Mouse (Mus musculus) CH12.LX (cell line): Measurements from ENCODE around the gene Lrrc8a.

Experiments
- BHLHE40 ChIP-seq: IDR thresholded peaks from 2 replicates; pipeline ENCODE4 v1.6.1; 2011; ENCODE audit warnings: mild to moderate bottlenecking, low read depth, low read length, improper control_type of control experiment
- CHD2 ChIP-seq: IDR thresholded peaks from 2 replicates; pipeline ENCODE4 v1.6.1; 2011; ENCODE audit warnings: low read length, improper control_type of control experiment
- CTCF ChIP-seq, 2 experiments: IDR thresholded peaks in 1 of 2; conservative IDR thresholded peaks in 1 of 2; 2 replicates each; pipeline ENCODE4 v1.5.1; 2011 to 2012; ENCODE audit warnings: low read depth in 2 of 2, low read length in 2 of 2, improper control_type of control experiment in 1 of 2, inconsistent platforms in 1 of 2, mild to moderate bottlenecking in 1 of 2, moderate library complexity in 1 of 2
- EP300 ChIP-seq: IDR thresholded peaks from 2 replicates; pipeline ENCODE4 v1.6.1; 2011; ENCODE audit warnings: low read length, improper control_type of control experiment
- MAX ChIP-seq: IDR thresholded peaks from 2 replicates; pipeline ENCODE4 v1.6.1; 2011; ENCODE audit warnings: low read length, improper control_type of control experiment
- POLR2A ChIP-seq: IDR thresholded peaks from 2 replicates; pipeline ENCODE4 v1.6.1; 2011; ENCODE audit warnings: low read depth, mild to moderate bottlenecking, improper control_type of control experiment, low read length
- TCF12 ChIP-seq: IDR thresholded peaks from 2 replicates; pipeline ENCODE4 v1.6.1; 2014; ENCODE audit warnings: low read depth, mild to moderate bottlenecking, inconsistent platforms, low read length, improper control_type of control experiment
- USF1 ChIP-seq: IDR thresholded peaks from 2 replicates; pipeline ENCODE4 v1.6.1; 2014; ENCODE audit warnings: low read depth, mild to moderate bottlenecking, inconsistent platforms, low read length, improper control_type of control experiment
- ZKSCAN1 ChIP-seq: IDR thresholded peaks from 2 replicates; pipeline ENCODE4 v1.6.1; 2012; ENCODE audit warnings: low read depth, inconsistent platforms, low read length, improper control_type of control experiment, borderline replicate concordance

GRCm38 (mm10) chr2:30270134-30270533, 32.6 kb downstream of the Lrrc8a start:
- TF ChIP-seq POLR2A (no peak), BHLHE40 (no peak), ZKSCAN1 (no peak), CTCF (conservative IDR thresholded peaks at IDR 0.05 in 1 of 2, IDR thresholded peaks at IDR 0.05 in 1 of 2; ENCODE audit: low read depth in 2 of 2, low read length in 2 of 2) (peak; percentile 97), USF1 (no peak), MAX (no peak), CHD2 (no peak), EP300 (no peak), TCF12 (no peak)
